Mouse (Mus musculus) liver, postnatal 0 days (tissue): Measurements from ENCODE around the gene Avl9.

Experiments used
- CTCF ChIP-seq: sonication (generic); IDR thresholded peaks from 2 replicates; pipeline ENCODE4 v1.5.1; 2016; ENCODE audit warnings: antibody characterized with exemption, low read depth
- EP300 ChIP-seq: IDR thresholded peaks from 2 replicates; pipeline ENCODE4 v1.6.1; 2016; ENCODE audit warnings: antibody characterized with exemption, low read depth, mild to moderate bottlenecking

DNA sequence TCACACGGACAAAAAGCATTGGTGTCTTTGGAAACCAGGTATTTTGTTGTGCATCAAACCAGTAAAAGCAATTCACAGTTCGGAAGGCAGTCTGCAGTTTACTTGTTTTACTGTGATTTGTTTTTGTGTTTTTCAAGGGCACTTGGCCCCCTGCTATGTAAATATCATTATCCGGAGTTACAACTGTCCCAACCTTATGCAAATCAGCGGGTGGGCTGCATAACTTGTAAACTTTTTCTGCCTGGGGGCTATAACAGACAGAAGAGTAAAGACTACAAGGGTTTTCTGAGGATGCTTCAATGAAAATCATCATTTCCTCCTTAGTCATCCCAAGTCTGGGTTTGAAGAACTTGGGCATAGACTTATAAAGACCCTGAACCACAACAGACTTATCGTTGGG, 64.9 kb downstream of the Avl9 start:
- TF ChIP-seq EP300 (no peak), CTCF (no peak)
